Mouse (Mus musculus) midbrain, embryonic 11.5 days (tissue): ENCODE measurements around the gene Zfp385c. TPM values are rescaled to one million over a fixed set of nuclear protein-coding genes. Genes with fewer than 3 reads are reported as not detected.

Experiments used
- ATAC-seq: fragments of 200-750 bp; cut with Nextera tagmentation; 2 replicates; pipeline ENCODE4 v1.8.0; 2017; ENCODE audit warnings: moderate TSS enrichment, moderate library complexity; ENCODE audit not compliant: low FRiP score
- DNase-seq: peaks from one replicate; pipeline ENCODE4 v3.0.0; 2015; ENCODE audit warnings: low spot score; ENCODE audit errors: missing footprints
- H3K27ac ChIP-seq: fragments of 300-500 bp; sonication (generic); 2 replicates; pipeline ENCODE4 v1.5.1; 2014; ENCODE audit warnings: low read depth, low read length
- H3K27me3 ChIP-seq: fragments of 300-500 bp; sonication (generic); 2 replicates; pipeline ENCODE4 v1.6.1; 2014; ENCODE audit warnings: mild to moderate bottlenecking, low read length, moderate library complexity, mixed read lengths; ENCODE audit not compliant: control insufficient read depth, insufficient read depth
- H3K36me3 ChIP-seq: fragments of 300-500 bp; sonication (generic); 2 replicates; pipeline ENCODE4 v1.6.1; 2014; ENCODE audit warnings: mild to moderate bottlenecking, low read length, moderate library complexity, mixed read lengths; ENCODE audit not compliant: control insufficient read depth, insufficient read depth
- H3K4me1 ChIP-seq: fragments of 300-500 bp; sonication (generic); 2 replicates; pipeline ENCODE4 v1.6.1; 2014; ENCODE audit warnings: low read length; ENCODE audit not compliant: control insufficient read depth, insufficient read depth
- H3K4me2 ChIP-seq: fragments of 300-500 bp; sonication (generic); 2 replicates; pipeline ENCODE4 v1.6.1; 2014; ENCODE audit warnings: mild to moderate bottlenecking, moderate library complexity
- H3K4me3 ChIP-seq: fragments of 300-500 bp; sonication (generic); 2 replicates; pipeline ENCODE4 v1.5.1; 2014; ENCODE audit warnings: low read depth, low read length
- H3K9ac ChIP-seq: fragments of 300-500 bp; sonication (generic); 2 replicates; pipeline ENCODE4 v1.6.1; 2014; ENCODE audit warnings: low read length
- H3K9me3 ChIP-seq: fragments of 300-500 bp; sonication (generic); 2 replicates; pipeline ENCODE4 v1.6.1; 2016; ENCODE audit warnings: low read length; ENCODE audit not compliant: control insufficient read depth
- WGBS: fragments of 180-500 bp; shearing (Covaris S2); extraction: QIAGEN DNeasy Blood & Tissue Kit; methylation state at CpG from one replicate; pipeline ENCODE4 v1.1.7; 2014; 5-methylcytosine and 5-hydroxymethylcytosine counted together
- polyA plus RNA-seq: library from polyadenylated mRNA; unstranded; fragments of >200 nt; fragmentation: Nextera tagmentation; extraction: Ambion mirVana; gene quantifications from 2 replicates; pipeline ENCODE4 v1.2.1, GENCODE M21; 2014

Zfp385c gene
- polyA plus RNA-seq = 0.72 TPM in 1 of 2 replicates, not detected in the other

- Histone ChIP-seq H3K9me3 (no peaks in the 10 kb centered on the region), H3K27ac (no peak within 1 kb of the TSS), H3K27me3 (peaks cover 14% of the 10 kb centered on the region), H3K9ac (no peak within 1 kb of the TSS), H3K4me3 (peak within 1 kb of the TSS; percentile 18; the same call in 1 of the 2 replicates), H3K4me1 (peaks cover 7% of the 10 kb centered on the region; the same call in 1 of the 2 replicates), H3K4me2 (peak within 1 kb of the TSS; percentile 49), H3K36me3 (no peaks in the 10 kb centered on the region)
- 1% methylated on average over 23 of the region's 23 CpGs for WGBS
- peak; percentile 87 for DNase-seq
- ATAC-seq = no peak
Measured at GRCm38 (mm10) chr11:100692164-100692616, at the start of gene Zfp385c. Gene Zfp385c (minus strand): TSS chr11:100692455.

GRCm38 (mm10) chr11:100741348-100741747 lies 49.1 kb upstream of the Zfp385c start:
- 72% methylated on average over 6 of the region's 6 CpGs for WGBS
- Histone ChIP-seq H3K4me2 (no peak overlapping the region), H3K27ac (no peak overlapping the region), H3K4me3 (no peak overlapping the region), H3K4me1 (peaks cover 9% of the 10 kb centered on the region), H3K36me3 (no peaks in the 10 kb centered on the region), H3K27me3 (no peaks in the 10 kb centered on the region), H3K9me3 (no peaks in the 10 kb centered on the region), H3K9ac (no peak overlapping the region)
- DNase-seq (no peak), ATAC-seq (no peak)

- ATAC-seq (no peak), DNase-seq (no peak)
- Histone ChIP-seq H3K27ac (no peak overlapping the region), H3K9me3 (no peaks in the 10 kb centered on the region), H3K9ac (peak overlapping the region; percentile 62), H3K4me2 (peak overlapping the region; percentile 49), H3K4me3 (peak overlapping the region; percentile 94), H3K4me1 (peaks cover 9% of the 10 kb centered on the region), H3K36me3 (no peaks in the 10 kb centered on the region), H3K27me3 (no peaks in the 10 kb centered on the region)
- WGBS = 22% methylated on average over 5 of the region's 5 CpGs
Measured at GRCm38 (mm10) chr11:100738749-100739148, 46.5 kb upstream of the Zfp385c start.

GRCm38 (mm10) chr11:100738066-100738604 lies 45.9 kb upstream of the Zfp385c start, which contains the start of gene Rab5c:
Gene Rab5c (minus strand): TSS chr11:100738215.
- Histone ChIP-seq H3K4me3 (peak within 1 kb of the TSS; percentile 94), H3K27me3 (no peaks in the 10 kb centered on the region), H3K27ac (peak within 1 kb of the TSS; percentile 13; the same call in 1 of the 2 replicates), H3K4me1 (peaks cover 9% of the 10 kb centered on the region), H3K9ac (peak within 1 kb of the TSS; percentile 96), H3K36me3 (no peaks in the 10 kb centered on the region), H3K9me3 (no peaks in the 10 kb centered on the region), H3K4me2 (peak within 1 kb of the TSS; percentile 84)
- WGBS = under 1% methylated on average over 39 of the region's 39 CpGs
- ATAC-seq (peak; percentile 99), DNase-seq (peak; percentile 99)

GRCm38 (mm10) chr11:100737105-100737733 lies 45.0 kb upstream of the Zfp385c start:
- ATAC-seq (no peak), DNase-seq (no peak)
- H3K27ac ChIP-seq = no peak overlapping the region
- peaks cover 9% of the 10 kb centered on the region for H3K4me1 ChIP-seq
- no peaks in the 10 kb centered on the region for H3K9me3 ChIP-seq
- no peaks in the 10 kb centered on the region for H3K36me3 ChIP-seq
- 2% methylated on average over 13 of the region's 13 CpGs for WGBS
- peak overlapping the region; percentile 84 for H3K4me2 ChIP-seq
- peak overlapping the region; percentile 94 for H3K4me3 ChIP-seq
- peak overlapping the region; percentile 96 for H3K9ac ChIP-seq
- no peaks in the 10 kb centered on the region for H3K27me3 ChIP-seq

- DNase-seq (no peak), ATAC-seq (no peak)
- no peaks in the 10 kb centered on the region for H3K27me3 ChIP-seq
- H3K4me3 ChIP-seq = peak overlapping the region; percentile 94; the same call in 1 of the 2 replicates
- peak overlapping the region; percentile 96 for H3K9ac ChIP-seq
- no peaks in the 10 kb centered on the region for H3K9me3 ChIP-seq
- H3K36me3 ChIP-seq = no peaks in the 10 kb centered on the region
- peaks cover 9% of the 10 kb centered on the region for H3K4me1 ChIP-seq
- no peak overlapping the region for H3K27ac ChIP-seq
- WGBS = 87% methylated on average over 4 of the region's 4 CpGs
- peak overlapping the region; percentile 84 for H3K4me2 ChIP-seq
Measured at GRCm38 (mm10) chr11:100736746-100737080, 44.5 kb upstream of the Zfp385c start.

GRCm38 (mm10) chr11:100735954-100736745 lies 43.9 kb upstream of the Zfp385c start:
- Histone ChIP-seq H3K9me3 (no peaks in the 10 kb centered on the region), H3K9ac (no peak overlapping the region; the same call in 1 of the 2 replicates), H3K27ac (no peak overlapping the region), H3K4me3 (no peak overlapping the region), H3K36me3 (no peaks in the 10 kb centered on the region), H3K27me3 (no peaks in the 10 kb centered on the region), H3K4me1 (peaks cover 9% of the 10 kb centered on the region), H3K4me2 (no peak overlapping the region)
- no peak for DNase-seq
- no peak for ATAC-seq
- 79% methylated on average over 14 of the region's 14 CpGs for WGBS

- ATAC-seq (no peak), DNase-seq (no peak)
- Histone ChIP-seq H3K4me3 (no peak overlapping the region), H3K4me1 (peaks cover 9% of the 10 kb centered on the region), H3K4me2 (no peak overlapping the region), H3K36me3 (no peaks in the 10 kb centered on the region), H3K27ac (no peak overlapping the region), H3K9me3 (no peaks in the 10 kb centered on the region), H3K9ac (no peak overlapping the region), H3K27me3 (no peaks in the 10 kb centered on the region)
- WGBS = 87% methylated on average over 9 of the region's 9 CpGs
Measured at GRCm38 (mm10) chr11:100735134-100735865, 43.0 kb upstream of the Zfp385c start.
